Mouse (Mus musculus) midbrain, embryonic 16.5 days (tissue): ENCODE measurements around the gene Lrp8. TPM values are rescaled to one million over a fixed set of nuclear protein-coding genes. Genes with fewer than 3 reads are reported as not detected.

Source experiments
- ATAC-seq: fragments of 200-750 bp; cut with Nextera tagmentation; 2 replicates; pipeline ENCODE4 v1.8.0; 2017; ENCODE audit warnings: moderate TSS enrichment
- H3K27ac ChIP-seq: fragments of 300-500 bp; sonication (generic); 2 replicates; pipeline ENCODE4 v1.5.1; 2014; ENCODE audit warnings: mild to moderate bottlenecking, low read length, mixed read lengths
- H3K27me3 ChIP-seq: fragments of 300-500 bp; sonication (generic); 2 replicates; pipeline ENCODE4 v1.6.1; 2014; ENCODE audit warnings: low read depth, low read length, mixed read lengths; ENCODE audit not compliant: control insufficient read depth, insufficient read depth
- H3K36me3 ChIP-seq: fragments of 300-500 bp; sonication (generic); 2 replicates; pipeline ENCODE4 v1.6.1; 2014; ENCODE audit warnings: mild to moderate bottlenecking, low read length, moderate library complexity, mixed read lengths; ENCODE audit not compliant: control insufficient read depth, insufficient read depth
- H3K4me1 ChIP-seq: fragments of 300-500 bp; sonication (generic); 2 replicates; pipeline ENCODE4 v1.6.1; 2014; ENCODE audit warnings: mild to moderate bottlenecking, low read length, mixed read lengths; ENCODE audit not compliant: control insufficient read depth, insufficient read depth
- H3K4me2 ChIP-seq: fragments of 300-500 bp; sonication (generic); 2 replicates; pipeline ENCODE4 v1.6.1; 2014; ENCODE audit warnings: mild to moderate bottlenecking, low read length, mixed read lengths
- H3K4me3 ChIP-seq: fragments of 300-500 bp; sonication (generic); 2 replicates; pipeline ENCODE4 v1.5.1; 2014; ENCODE audit warnings: low read depth, mild to moderate bottlenecking, low read length, moderate library complexity, mixed read lengths
- H3K9ac ChIP-seq: fragments of 300-500 bp; sonication (generic); 2 replicates; pipeline ENCODE4 v1.6.1; 2014; ENCODE audit warnings: low read depth, low read length, mixed read lengths
- H3K9me3 ChIP-seq: fragments of 300-500 bp; sonication (generic); replicated peaks from 2 replicates; pipeline ENCODE4 v1.6.1; 2014; ENCODE audit warnings: mild to moderate bottlenecking, low read length, mixed read lengths; ENCODE audit not compliant: control insufficient read depth, poor library complexity, severe bottlenecking
- WGBS: fragments of 180-500 bp; shearing (Covaris S2); extraction: QIAGEN DNeasy Blood & Tissue Kit; methylation state at CpG from one replicate; pipeline ENCODE4 v1.1.7; 2014; 5-methylcytosine and 5-hydroxymethylcytosine counted together
- polyA plus RNA-seq: library from polyadenylated mRNA; unstranded; fragments of >200 nt; fragmentation: Nextera tagmentation; extraction: Ambion mirVana; gene quantifications from 2 replicates; pipeline ENCODE4 v1.2.1, GENCODE M21; 2015

Gene Lrp8
- polyA plus RNA-seq, 1 experiment from 2014 or later: 44.4 TPM

DNA sequence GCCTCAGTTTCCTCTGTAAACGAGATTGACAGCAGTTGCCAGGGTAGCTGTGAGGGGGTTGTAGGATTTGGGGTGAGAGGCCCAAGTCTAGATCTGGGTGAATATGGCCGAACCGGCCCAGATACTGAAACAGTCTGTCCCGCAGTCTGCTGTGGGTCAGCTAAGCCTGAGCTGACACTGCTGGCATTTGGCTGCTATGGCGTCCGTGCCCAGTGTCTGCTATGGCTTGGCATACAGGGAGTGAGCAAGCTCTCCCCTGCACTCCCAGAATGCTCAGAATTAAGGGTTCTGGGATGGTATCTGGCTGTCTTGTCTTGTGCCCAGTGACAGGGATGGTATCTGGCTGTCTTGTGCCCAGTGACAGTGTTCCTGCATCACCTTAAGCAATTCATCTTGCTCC lies 29.6 kb downstream of the Lrp8 start:
- Histone ChIP-seq H3K36me3 (no peaks in the 10 kb centered on the region; the same call in 1 of the 2 replicates), H3K9ac (0 out of 2 replicates have a peak overlapping the region, but pooled peaks have one; percentile 46), H3K9me3 (no peaks in the 10 kb centered on the region), H3K4me3 (no peak overlapping the region), H3K4me1 (peaks cover 95% of the 10 kb centered on the region), H3K27me3 (no peaks in the 10 kb centered on the region), H3K27ac (peak overlapping the region; percentile 79), H3K4me2 (no peak overlapping the region)
- ATAC-seq: no peak
- WGBS: 84% methylated on average over 6 of the region's 6 CpGs

GRCm38 (mm10) chr4:107833525-107833924 lies 31.5 kb downstream of the Lrp8 start:
- Histone ChIP-seq H3K27me3 (no peaks in the 10 kb centered on the region), H3K9me3 (no peaks in the 10 kb centered on the region), H3K9ac (peak overlapping the region; percentile 12; the same call in 1 of the 2 replicates), H3K4me1 (peaks cover 97% of the 10 kb centered on the region), H3K4me2 (no peak overlapping the region), H3K4me3 (no peak overlapping the region), H3K36me3 (no peaks in the 10 kb centered on the region; the same call in 1 of the 2 replicates), H3K27ac (peak overlapping the region; percentile 48)
- WGBS: 72% methylated on average over 5 of the region's 5 CpGs
- no peak for ATAC-seq

DNA sequence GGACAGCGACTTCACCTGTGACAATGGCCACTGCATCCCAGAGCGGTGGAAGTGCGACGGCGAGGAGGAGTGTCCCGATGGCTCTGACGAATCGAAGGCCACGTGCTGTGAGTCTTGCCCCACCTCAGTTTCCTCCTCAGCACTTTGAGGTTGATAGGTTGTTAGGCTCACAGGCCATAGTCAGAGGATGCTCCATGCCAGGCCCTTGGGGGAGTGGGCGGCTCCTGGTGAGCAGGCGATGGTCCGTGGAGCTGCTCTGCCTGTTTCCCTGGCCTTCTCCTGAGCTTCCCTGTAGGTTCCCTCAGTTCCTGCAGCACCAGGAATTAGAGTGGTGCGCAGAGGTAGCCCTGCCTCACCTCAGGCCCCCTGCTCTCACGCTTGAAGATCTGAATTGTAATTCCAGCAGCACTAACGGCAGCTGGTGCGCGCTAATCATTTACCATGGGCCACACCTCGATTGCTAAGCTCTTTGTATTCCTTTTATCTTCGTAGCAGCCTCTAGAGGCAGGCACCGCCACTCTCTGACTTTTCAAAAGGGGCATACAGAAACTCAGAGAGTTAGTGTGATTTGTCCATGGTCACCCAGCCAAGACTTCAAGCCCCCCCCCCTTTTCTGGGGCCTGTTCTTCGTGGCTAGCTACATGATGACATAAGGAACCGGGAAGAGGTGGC lies 32.7 kb downstream of the Lrp8 start:
- Histone ChIP-seq H3K4me3 (no peak overlapping the region), H3K27me3 (no peaks in the 10 kb centered on the region), H3K4me1 (peaks cover 90% of the 10 kb centered on the region), H3K4me2 (0 out of 2 replicates have a peak overlapping the region, but pooled peaks have one; percentile 10), H3K9ac (peak overlapping the region; percentile 54), H3K27ac (peak overlapping the region; percentile 87), H3K9me3 (no peaks in the 10 kb centered on the region), H3K36me3 (no peaks in the 10 kb centered on the region; the same call in 1 of the 2 replicates)
- ATAC-seq: peak; percentile 7; the same call in 1 of the 2 replicates
- 30% methylated on average over 22 of the region's 22 CpGs for WGBS

GRCm38 (mm10) chr4:107835508-107835909 lies 33.4 kb downstream of the Lrp8 start:
- peak overlapping the region; percentile 54 for H3K9ac ChIP-seq
- peaks cover 83% of the 10 kb centered on the region for H3K4me1 ChIP-seq
- peak overlapping the region; percentile 87 for H3K27ac ChIP-seq
- ATAC-seq: peak; percentile 21
- no peak overlapping the region for H3K4me3 ChIP-seq
- H3K27me3 ChIP-seq: no peaks in the 10 kb centered on the region
- no peaks in the 10 kb centered on the region for H3K9me3 ChIP-seq
- no peaks in the 10 kb centered on the region; the same call in 1 of the 2 replicates for H3K36me3 ChIP-seq
- no peak overlapping the region; the same call in 1 of the 2 replicates for H3K4me2 ChIP-seq
- 10% methylated on average over 5 of the region's 5 CpGs for WGBS

DNA sequence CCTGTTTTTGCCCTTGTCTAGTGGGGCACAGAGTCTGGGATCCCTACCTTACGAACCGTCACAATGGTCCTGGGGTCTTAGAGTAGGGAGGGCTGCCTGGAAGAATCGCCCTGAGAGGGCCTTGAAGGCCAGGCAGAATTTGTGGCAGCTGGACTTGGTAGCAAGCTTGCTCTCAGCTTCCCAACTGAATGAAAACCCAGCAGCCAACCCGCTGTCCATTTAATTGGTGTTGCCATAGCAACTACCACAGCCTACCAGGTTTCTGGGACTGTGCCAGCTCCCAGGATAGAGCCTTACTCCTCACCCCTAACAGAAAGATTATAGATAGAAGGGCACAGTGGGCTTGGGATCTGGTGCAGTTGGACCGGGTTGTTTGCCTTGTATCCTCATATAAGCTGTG lies 34.7 kb downstream of the Lrp8 start:
- Histone ChIP-seq H3K9ac (no peak overlapping the region), H3K4me1 (peaks cover 74% of the 10 kb centered on the region), H3K27ac (peak overlapping the region; percentile 87), H3K9me3 (no peaks in the 10 kb centered on the region), H3K4me3 (no peak overlapping the region), H3K36me3 (no peaks in the 10 kb centered on the region; the same call in 1 of the 2 replicates), H3K4me2 (0 out of 2 replicates have a peak overlapping the region, but pooled peaks have one; percentile 11), H3K27me3 (no peaks in the 10 kb centered on the region)
- ATAC-seq: peak; percentile 32
- WGBS: 13% methylated on average over 5 of the region's 5 CpGs

DNA sequence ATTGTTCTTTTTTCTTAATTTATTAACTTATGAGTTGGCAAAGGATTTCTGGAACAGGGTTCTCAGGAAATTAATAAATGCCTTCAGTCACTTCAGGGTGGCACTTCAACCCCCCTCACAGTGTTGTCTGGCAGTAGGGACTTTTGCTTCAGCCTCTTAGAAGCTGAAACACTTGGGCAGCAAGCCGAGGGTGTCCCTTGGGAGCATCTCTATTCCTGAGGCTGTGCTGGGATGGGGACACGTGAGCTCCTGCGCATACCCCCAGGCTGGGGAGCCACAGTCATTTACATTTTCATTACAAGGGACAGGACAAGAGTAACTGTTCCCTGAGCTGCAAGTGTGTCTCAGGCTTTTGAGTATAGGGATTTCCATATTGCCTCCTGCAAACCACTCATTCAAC lies 35.8 kb downstream of the Lrp8 start:
- Histone ChIP-seq H3K4me1 (peaks cover 71% of the 10 kb centered on the region), H3K9ac (0 out of 2 replicates have a peak overlapping the region, but pooled peaks have one; percentile 48), H3K4me3 (no peak overlapping the region), H3K4me2 (no peak overlapping the region), H3K27me3 (no peaks in the 10 kb centered on the region), H3K36me3 (no peaks in the 10 kb centered on the region; the same call in 1 of the 2 replicates), H3K9me3 (no peaks in the 10 kb centered on the region), H3K27ac (no peak overlapping the region)
- 35% methylated on average over 3 of the region's 3 CpGs for WGBS
- no peak for ATAC-seq

DNA sequence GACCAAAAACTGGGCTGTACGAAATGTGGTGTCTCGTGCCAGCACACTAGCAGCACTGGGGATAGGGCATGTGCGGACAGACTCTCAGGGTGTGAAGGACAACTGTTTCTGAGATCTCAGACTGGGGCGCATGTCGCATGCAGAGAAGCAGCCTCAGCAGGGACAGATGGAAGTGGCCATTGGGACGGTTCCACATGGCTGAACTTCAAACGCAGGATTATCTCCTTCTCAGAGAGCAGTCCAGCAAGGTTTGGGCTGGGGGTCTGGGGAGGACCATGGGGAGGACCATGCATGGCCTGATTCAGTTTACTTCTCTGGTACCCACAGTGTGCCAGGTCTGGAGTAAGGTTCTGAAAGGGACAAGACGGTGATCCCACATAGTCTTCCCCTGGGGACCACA lies 41.6 kb downstream of the Lrp8 start:
- no peak for ATAC-seq
- Histone ChIP-seq H3K9ac (no peak overlapping the region), H3K4me3 (no peak overlapping the region), H3K27me3 (peaks cover 8% of the 10 kb centered on the region; the same call in 1 of the 2 replicates), H3K4me1 (peaks cover 17% of the 10 kb centered on the region), H3K4me2 (no peak overlapping the region), H3K36me3 (peaks cover 5% of the 10 kb centered on the region; the same call in 1 of the 2 replicates), H3K27ac (no peak overlapping the region), H3K9me3 (no peaks in the 10 kb centered on the region)
- WGBS: 30% methylated on average over 8 of the region's 8 CpGs

DNA sequence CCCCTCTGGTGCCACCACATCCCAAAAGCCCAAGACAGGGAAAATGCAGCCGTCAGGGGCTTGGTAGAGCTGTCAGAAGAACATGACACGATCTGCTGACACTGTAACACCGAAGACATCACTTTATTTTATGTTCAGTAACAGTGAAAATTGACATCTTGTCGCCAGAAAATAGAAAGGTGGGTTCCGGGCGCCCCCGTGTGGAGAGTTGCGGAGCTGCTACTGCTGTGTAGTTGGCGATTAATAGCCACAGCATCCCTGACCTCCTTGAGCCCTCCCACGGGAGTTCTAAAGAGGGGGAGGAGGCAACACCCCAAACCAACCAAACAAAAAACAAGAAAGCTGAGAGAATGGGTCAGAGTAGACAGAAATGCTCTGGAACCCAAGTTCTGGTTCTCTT lies 42.9 kb downstream of the Lrp8 start:
- H3K9me3 ChIP-seq: no peaks in the 10 kb centered on the region
- no peak overlapping the region for H3K4me3 ChIP-seq
- H3K36me3 ChIP-seq: peaks cover 7% of the 10 kb centered on the region; the same call in 1 of the 2 replicates
- H3K27ac ChIP-seq: peak overlapping the region; percentile 47
- 2% methylated on average over 10 of the region's 10 CpGs for WGBS
- peak; percentile 25; the same call in 1 of the 2 replicates for ATAC-seq
- H3K4me1 ChIP-seq: peaks cover 13% of the 10 kb centered on the region
- H3K4me2 ChIP-seq: no peak overlapping the region
- H3K27me3 ChIP-seq: peaks cover 8% of the 10 kb centered on the region; the same call in 1 of the 2 replicates
- no peak overlapping the region for H3K9ac ChIP-seq

- H3K36me3 ChIP-seq: peaks cover 10% of the 10 kb centered on the region; the same call in 1 of the 2 replicates
- peaks cover 8% of the 10 kb centered on the region; the same call in 1 of the 2 replicates for H3K27me3 ChIP-seq
- peaks cover 10% of the 10 kb centered on the region; the same call in 1 of the 2 replicates for H3K4me1 ChIP-seq
- WGBS: 59% methylated on average over 7 of the region's 7 CpGs
- 0 out of 2 replicates have a peak overlapping the region, but pooled peaks have one; percentile 6 for H3K9ac ChIP-seq
- H3K27ac ChIP-seq: no peak overlapping the region
- ATAC-seq: no peak
- no peak overlapping the region for H3K4me3 ChIP-seq
- no peak overlapping the region for H3K4me2 ChIP-seq
- H3K9me3 ChIP-seq: no peaks in the 10 kb centered on the region
These were observed 44.7 kb downstream of the Lrp8 start for GRCm38 (mm10) chr4:107846795-107847194.
